Mouse (Mus musculus): ENCODE data around the gene Vwa7.

DNA sequence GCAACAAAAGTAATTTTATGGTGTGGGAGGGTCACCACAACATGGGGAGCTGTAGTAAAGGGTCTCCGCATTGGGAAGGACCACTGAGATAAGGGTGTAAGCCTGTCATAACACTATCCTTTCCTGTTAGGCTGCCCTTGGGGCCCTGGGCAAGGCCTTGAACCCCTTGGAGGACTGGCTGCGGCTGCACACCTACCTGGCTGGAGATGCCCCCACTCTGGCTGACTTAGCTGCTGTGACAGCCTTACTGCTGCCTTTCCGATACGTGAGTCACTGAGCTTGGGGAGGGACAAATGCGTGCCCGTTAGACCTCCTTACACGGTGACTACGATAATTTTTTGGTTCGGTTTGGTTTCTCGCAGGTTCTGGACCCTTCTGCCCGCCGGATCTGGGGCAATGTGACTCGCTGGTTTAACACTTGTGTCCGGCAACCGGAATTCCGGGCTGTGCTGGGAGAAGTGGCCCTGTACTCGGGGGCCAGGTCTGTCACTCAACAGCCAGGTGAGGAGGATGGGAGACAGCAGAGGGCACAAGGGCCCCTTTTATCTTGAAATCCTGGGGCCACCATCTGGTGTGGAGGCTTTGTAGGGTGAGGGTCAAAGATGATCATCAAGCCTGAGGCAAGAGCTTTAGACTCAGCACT, 12.2 kb upstream of the Vwa7 start:
- no peak for TF ChIP-seq CTCF (IDR thresholded peaks at IDR 0.05; ENCODE audit: control insufficient read depth, insufficient read depth, insufficient read length)
- TF ChIP-seq CEBPB (IDR thresholded peaks at IDR 0.05; ENCODE audit: low read depth) = no peak
- TF ChIP-seq MYOG (IDR thresholded peaks at IDR 0.05; ENCODE audit: control insufficient read depth, extremely low read depth, insufficient read length) = no peak
- TF ChIP-seq USF1 (IDR thresholded peaks at IDR 0.05; ENCODE audit: low read depth) = no peak
- no peak for TF ChIP-seq MAX (IDR thresholded peaks at IDR 0.05)
- TF ChIP-seq FOSL1 (IDR thresholded peaks at IDR 0.05; ENCODE audit: insufficient read depth, low read length, poor library complexity, severe bottlenecking) = no peak

Measured in C2C12 (cell line).